Mouse (Mus musculus): ENCODE measurements around the gene Nprl3.

DNA sequence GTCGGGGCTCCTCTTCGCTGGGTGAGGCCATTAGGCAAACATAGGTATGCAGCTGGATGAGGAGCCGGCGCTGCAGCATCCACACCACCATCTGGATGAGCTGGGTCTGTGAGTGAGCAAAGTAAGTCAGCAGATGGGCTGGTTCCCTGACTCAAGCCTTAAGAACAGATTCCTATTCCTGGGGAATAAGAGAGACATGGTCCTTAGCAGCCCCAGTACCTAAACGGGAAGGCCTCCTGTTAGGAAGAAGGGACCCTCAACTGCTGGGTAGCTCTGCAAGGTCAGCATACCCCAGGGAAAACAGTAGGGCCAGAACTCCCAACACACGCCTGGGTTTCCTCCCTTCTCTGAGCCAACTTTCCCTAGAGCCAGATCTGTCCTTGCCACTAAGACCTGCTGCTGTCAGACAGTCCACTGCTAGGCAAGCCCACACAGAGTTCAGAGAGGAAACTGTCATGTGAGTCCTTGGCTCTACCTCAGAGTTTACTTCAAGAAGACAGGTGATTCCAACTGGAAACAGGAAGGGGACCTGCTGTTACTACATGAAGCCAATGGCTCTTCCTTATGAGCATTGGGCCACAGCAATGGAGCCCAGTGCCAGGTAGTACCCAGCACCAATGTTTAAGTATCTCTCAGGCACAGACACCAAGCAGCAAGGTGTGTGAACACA lies 32.6 kb downstream of the Nprl3 start:
- TF ChIP-seq POLR2A (IDR thresholded peaks at IDR 0.05; ENCODE audit: low read depth, low read length) = no peak
- TF ChIP-seq CTCF (IDR thresholded peaks at IDR 0.05; ENCODE audit: extremely low read depth, insufficient read length, insufficient replicate concordance, low read depth, low read length) = no peak

Data from small intestine, adult 2 months (tissue).